Mouse (Mus musculus) spleen, adult 10 weeks (tissue): ENCODE results near the gene Trir. TPM values are rescaled to one million over a fixed set of nuclear protein-coding genes. Genes with fewer than 3 reads are reported as not detected.

Experiments
- polyA plus RNA-seq: library from polyadenylated mRNA; stranded (reverse); fragments of 350-450 nt; fragmentation: Illumina TruSeq; extraction: RNeasy Lipid Tissue Mini Kit (QIAGEN cat#74804); gene quantifications from one replicate; pipeline ENCODE4 v1.2.3, GENCODE M21; 2015; ENCODE audit warnings: low replicate concordance; ENCODE audit not compliant: insufficient read depth

The Trir gene
- polyA plus RNA-seq, result 112 TPM

GRCm38 (mm10) chr8:85026670-85027515 lies at the start of gene Trir:
TSS of gene Trir (plus strand) at chr8:85026823.

GRCm38 (mm10) chr8:84978248-84978940 lies 48.2 kb upstream of the Trir start, which contains the start of gene Junb:
TSS of gene Junb (minus strand) at chr8:84978718.

GRCm38 (mm10) chr8:84990349-84990748 lies 36.3 kb upstream of the Trir start, which contains the start of gene Hook2:
TSS of gene Hook2 (plus strand) at chr8:84990603.

GRCm38 (mm10) chr8:85014431-85014830 lies 12.2 kb upstream of the Trir start, which contains the start of gene Best2:
TSS of gene Best2 (minus strand) at chr8:85014531.

GRCm38 (mm10) chr8:85025098-85025932 lies 1.3 kb upstream of the Trir start, which contains the start of gene Asna1:
TSS of gene Asna1 (minus strand) at chr8:85025281.

GRCm38 (mm10) chr8:85036718-85037365 lies 10.2 kb downstream of the Trir start, which contains the start of gene Tnpo2:
TSS of gene Tnpo2 (plus strand) at chr8:85036915.

GRCm38 (mm10) chr8:85059879-85060616 lies 33.4 kb downstream of the Trir start, which contains the start of gene Fbxw9:
TSS of gene Fbxw9 (plus strand) at chr8:85060055.

GRCm38 (mm10) chr8:85067982-85068381 lies 41.4 kb downstream of the Trir start, which contains the start of gene Gm5741:
TSS of gene Gm5741 (minus strand) at chr8:85067982.

GRCm38 (mm10) chr8:85071514-85072281 lies 45.1 kb downstream of the Trir start, which contains the start of gene Dhps:
TSS of gene Dhps (plus strand) at chr8:85071757.

Other genes starting within 250 kb of the Trir start
- gene Nfix, start 226.5 kb upstream of the Trir start, polyA plus RNA-seq, result 5.1 TPM
- gene Dand5, start 204.0 kb upstream of the Trir start, polyA plus RNA-seq, result 3.8 TPM
- 5.4 TPM for gene Gadd45gip1, start 195.3 kb upstream of the Trir start, polyA plus RNA-seq
- gene Rad23a, start 186.2 kb upstream of the Trir start, polyA plus RNA-seq, result 62.4 TPM
- 968 TPM for gene Calr, start 179.9 kb upstream of the Trir start, polyA plus RNA-seq
- gene Farsa, start 169.8 kb upstream of the Trir start, polyA plus RNA-seq, result 37.0 TPM
- 12.6 TPM for gene Syce2, start 154.7 kb upstream of the Trir start, polyA plus RNA-seq
- 24.2 TPM for gene Gcdh, start 132.9 kb upstream of the Trir start, polyA plus RNA-seq
- 6.7 TPM for gene Klf1, start 124.9 kb upstream of the Trir start, polyA plus RNA-seq
- gene Dnase2a, start 118.3 kb upstream of the Trir start, polyA plus RNA-seq, result 49.3 TPM
- not detected for gene Mast1, start 89.5 kb upstream of the Trir start, polyA plus RNA-seq
- not detected for gene Rtbdn, start 79.8 kb upstream of the Trir start, polyA plus RNA-seq
- gene Gm49661, start 57.4 kb upstream of the Trir start, polyA plus RNA-seq, result not detected
- gene Prdx2, start 57.2 kb upstream of the Trir start, polyA plus RNA-seq, result 197 TPM
- gene Rnaseh2a, start 57.1 kb upstream of the Trir start, polyA plus RNA-seq, result 32.5 TPM
- gene Junb, start 48.1 kb upstream of the Trir start, polyA plus RNA-seq, result 1.5 TPM
- 4.6 TPM for gene Hook2, start 36.2 kb upstream of the Trir start, polyA plus RNA-seq
- not detected for gene Best2, start 12.3 kb upstream of the Trir start, polyA plus RNA-seq
- 29.7 TPM for gene Asna1, start 1.5 kb upstream of the Trir start, polyA plus RNA-seq
- gene Tnpo2, start 10.1 kb downstream of the Trir start, polyA plus RNA-seq, result 35.3 TPM
- gene Fbxw9, start 33.2 kb downstream of the Trir start, polyA plus RNA-seq, result 3.0 TPM
- not detected for gene Gm5741, start 41.2 kb downstream of the Trir start, polyA plus RNA-seq
- 52.7 TPM for gene Dhps, start 44.9 kb downstream of the Trir start, polyA plus RNA-seq
- gene Wdr83os, start 53.9 kb downstream of the Trir start, polyA plus RNA-seq, result 54.9 TPM
- gene Wdr83, start 54.5 kb downstream of the Trir start, polyA plus RNA-seq, result 12.5 TPM
- 132 TPM for gene Man2b1, start 56.4 kb downstream of the Trir start, polyA plus RNA-seq
- gene Zfp791, start 96.3 kb downstream of the Trir start, polyA plus RNA-seq, result 0.81 TPM
- gene Cks1brt, start 125.1 kb downstream of the Trir start, polyA plus RNA-seq, result not detected
- gene Olfr371, start 199.2 kb downstream of the Trir start, polyA plus RNA-seq, result not detected